Mouse (Mus musculus): ENCODE results near the gene Smox. TPM values are rescaled to one million over a fixed set of nuclear protein-coding genes. Genes with fewer than 3 reads are reported as not detected.
A peak's percentile ranks its signal among the peaks of the same experiment; 100 is the strongest.

Gene Smox
- polyA plus RNA-seq, 1 experiment from 2014 or later = 51.9 TPM

- H3K36me3 ChIP-seq = peaks cover 31% of the 10 kb centered on the region
- H3K4me3 ChIP-seq (replicated peaks) = no peak overlapping the region
- H3K9ac ChIP-seq (replicated peaks) = no peak overlapping the region
- 74% methylated on average over 3 of the region's 3 CpGs for WGBS
- H3K27me3 ChIP-seq (replicated peaks) = no peaks in the 10 kb centered on the region
- peaks cover 1% of the 10 kb centered on the region for H3K4me1 ChIP-seq
- H3K9me3 ChIP-seq (replicated peaks) = no peaks in the 10 kb centered on the region
- H3K4me2 ChIP-seq = no peak overlapping the region
- ATAC-seq (ENCODE audit: low FRiP score) = no peak
- H3K27ac ChIP-seq (replicated peaks) = no peak overlapping the region
These were observed 27.5 kb downstream of the Smox start for GRCm38 (mm10) chr2:131518790-131519189.

DNA sequence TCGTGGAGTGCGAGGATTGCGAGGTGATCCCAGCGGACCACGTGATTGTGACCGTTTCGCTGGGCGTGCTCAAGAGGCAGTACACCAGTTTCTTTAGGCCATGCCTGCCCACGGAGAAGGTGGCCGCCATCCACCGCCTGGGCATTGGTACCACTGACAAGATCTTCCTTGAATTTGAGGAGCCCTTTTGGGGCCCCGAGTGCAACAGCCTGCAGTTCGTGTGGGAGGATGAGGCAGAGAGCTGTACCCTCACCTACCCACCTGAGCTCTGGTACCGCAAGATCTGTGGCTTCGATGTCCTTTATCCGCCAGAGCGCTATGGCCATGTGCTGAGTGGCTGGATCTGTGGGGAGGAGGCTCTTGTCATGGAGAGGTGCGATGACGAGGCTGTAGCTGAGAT lies 29.4 kb downstream of the Smox start:
- Histone ChIP-seq H3K9me3 (replicated peaks) (no peaks in the 10 kb centered on the region), H3K4me1 (no peaks in the 10 kb centered on the region), H3K27me3 (replicated peaks) (no peaks in the 10 kb centered on the region), H3K27ac (replicated peaks) (no peak overlapping the region), H3K4me3 (replicated peaks) (no peak overlapping the region), H3K9ac (replicated peaks) (no peak overlapping the region), H3K4me2 (no peak overlapping the region), H3K36me3 (peaks cover 35% of the 10 kb centered on the region)
- no peak for ATAC-seq (ENCODE audit: low FRiP score)
- 98% methylated on average over 19 of the region's 19 CpGs for WGBS

GRCm38 (mm10) chr2:131527061-131527460 lies 35.8 kb downstream of the Smox start:
- H3K27me3 ChIP-seq (replicated peaks) = no peaks in the 10 kb centered on the region
- 40% methylated on average over 3 of the region's 3 CpGs for WGBS
- H3K9ac ChIP-seq (replicated peaks) = no peak overlapping the region
- no peak for ATAC-seq (ENCODE audit: low FRiP score)
- H3K4me2 ChIP-seq = no peak overlapping the region
- peaks cover 16% of the 10 kb centered on the region for H3K36me3 ChIP-seq
- H3K4me3 ChIP-seq (replicated peaks) = no peak overlapping the region
- no peaks in the 10 kb centered on the region for H3K9me3 ChIP-seq (replicated peaks)
- H3K27ac ChIP-seq (replicated peaks) = no peak overlapping the region
- H3K4me1 ChIP-seq = no peaks in the 10 kb centered on the region

GRCm38 (mm10) chr2:131529898-131530622 lies 38.8 kb downstream of the Smox start:
- Histone ChIP-seq H3K4me2 (no peak overlapping the region), H3K36me3 (peaks cover 9% of the 10 kb centered on the region), H3K4me3 (replicated peaks) (no peak overlapping the region), H3K27ac (replicated peaks) (no peak overlapping the region), H3K9me3 (replicated peaks) (no peaks in the 10 kb centered on the region), H3K9ac (replicated peaks) (no peak overlapping the region), H3K4me1 (no peaks in the 10 kb centered on the region), H3K27me3 (replicated peaks) (no peaks in the 10 kb centered on the region)
- WGBS = 44% methylated on average over 11 of the region's 11 CpGs
- peak; percentile 58 for ATAC-seq (ENCODE audit: low FRiP score)

GRCm38 (mm10) chr2:131530623-131531008 lies 39.3 kb downstream of the Smox start:
- Histone ChIP-seq H3K4me2 (no peak overlapping the region), H3K27ac (replicated peaks) (no peak overlapping the region), H3K36me3 (peaks cover 6% of the 10 kb centered on the region; the same call in 1 of the 2 replicates), H3K4me3 (replicated peaks) (no peak overlapping the region), H3K9me3 (replicated peaks) (no peaks in the 10 kb centered on the region), H3K27me3 (replicated peaks) (no peaks in the 10 kb centered on the region), H3K9ac (replicated peaks) (no peak overlapping the region), H3K4me1 (no peaks in the 10 kb centered on the region)
- ATAC-seq (ENCODE audit: low FRiP score) = peak; percentile 40; the same call in 1 of the 2 replicates
- 28% methylated on average over 9 of the region's 9 CpGs for whole genome bisulfite sequencing

DNA sequence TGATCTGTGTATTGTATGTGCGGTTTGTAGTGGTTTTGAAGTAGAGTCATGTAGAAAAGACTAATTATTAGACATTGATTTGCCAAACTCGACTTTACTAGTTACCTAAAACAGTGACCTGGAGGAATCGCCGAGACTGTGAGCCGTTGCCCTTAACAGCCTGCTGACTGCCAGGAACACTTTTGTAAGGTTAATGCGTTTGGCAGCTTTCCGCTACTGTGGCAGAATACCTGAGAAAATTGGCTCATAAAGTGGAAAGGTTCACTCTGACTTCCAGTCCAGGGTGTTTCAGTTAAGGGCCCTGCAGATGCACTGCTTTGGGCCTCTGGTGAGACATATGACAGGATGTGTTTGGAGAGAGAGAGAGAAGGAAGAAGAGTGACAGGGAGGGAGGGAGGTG lies 40.0 kb downstream of the Smox start:
- no peaks in the 10 kb centered on the region for H3K4me1 ChIP-seq
- ATAC-seq (ENCODE audit: low FRiP score) = no peak
- H3K4me3 ChIP-seq (replicated peaks) = no peak overlapping the region
- 86% methylated on average over 7 of the region's 7 CpGs for WGBS
- no peak overlapping the region for H3K9ac ChIP-seq (replicated peaks)
- H3K27ac ChIP-seq (replicated peaks) = no peak overlapping the region
- no peak overlapping the region for H3K4me2 ChIP-seq
- no peaks in the 10 kb centered on the region for H3K9me3 ChIP-seq (replicated peaks)
- peaks cover 6% of the 10 kb centered on the region; the same call in 1 of the 2 replicates for H3K36me3 ChIP-seq
- no peaks in the 10 kb centered on the region for H3K27me3 ChIP-seq (replicated peaks)

GRCm38 (mm10) chr2:131535168-131535567 lies 43.9 kb downstream of the Smox start:
- ATAC-seq (ENCODE audit: low FRiP score) = no peak
- Histone ChIP-seq H3K9me3 (replicated peaks) (no peaks in the 10 kb centered on the region), H3K4me1 (no peaks in the 10 kb centered on the region), H3K36me3 (no peaks in the 10 kb centered on the region), H3K27me3 (replicated peaks) (no peaks in the 10 kb centered on the region), H3K9ac (replicated peaks) (no peak overlapping the region), H3K4me3 (replicated peaks) (no peak overlapping the region), H3K4me2 (no peak overlapping the region), H3K27ac (replicated peaks) (no peak overlapping the region)
- 95% methylated on average over 5 of the region's 5 CpGs for WGBS

DNA sequence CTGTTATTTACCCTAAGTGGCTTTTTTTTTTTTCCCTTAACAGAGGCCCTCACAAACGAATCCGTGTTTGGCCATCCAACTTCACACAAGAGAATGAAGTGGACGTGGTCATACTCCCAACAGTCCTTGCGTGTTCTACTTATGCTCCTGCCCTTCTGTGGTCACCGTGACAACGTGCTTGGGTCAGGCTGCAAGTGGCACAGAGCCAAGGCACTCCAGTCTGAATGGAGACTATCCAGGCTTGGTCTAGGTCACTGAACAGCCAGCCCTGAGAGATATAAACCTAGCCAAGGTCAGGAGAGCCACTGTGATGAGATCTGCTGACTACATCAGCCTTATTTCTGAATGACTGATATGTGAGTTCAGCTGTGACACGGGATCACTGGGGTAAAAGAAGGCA lies 47.0 kb downstream of the Smox start:
- no peaks in the 10 kb centered on the region for H3K4me1 ChIP-seq
- H3K9me3 ChIP-seq (replicated peaks) = no peaks in the 10 kb centered on the region
- WGBS = 68% methylated on average over 7 of the region's 7 CpGs
- no peak overlapping the region for H3K9ac ChIP-seq (replicated peaks)
- H3K27ac ChIP-seq (replicated peaks) = no peak overlapping the region
- no peak overlapping the region for H3K4me3 ChIP-seq (replicated peaks)
- ATAC-seq (ENCODE audit: low FRiP score) = no peak; the same call in 1 of the 2 replicates
- H3K36me3 ChIP-seq = no peaks in the 10 kb centered on the region
- H3K27me3 ChIP-seq (replicated peaks) = no peaks in the 10 kb centered on the region
- no peak overlapping the region for H3K4me2 ChIP-seq

DNA sequence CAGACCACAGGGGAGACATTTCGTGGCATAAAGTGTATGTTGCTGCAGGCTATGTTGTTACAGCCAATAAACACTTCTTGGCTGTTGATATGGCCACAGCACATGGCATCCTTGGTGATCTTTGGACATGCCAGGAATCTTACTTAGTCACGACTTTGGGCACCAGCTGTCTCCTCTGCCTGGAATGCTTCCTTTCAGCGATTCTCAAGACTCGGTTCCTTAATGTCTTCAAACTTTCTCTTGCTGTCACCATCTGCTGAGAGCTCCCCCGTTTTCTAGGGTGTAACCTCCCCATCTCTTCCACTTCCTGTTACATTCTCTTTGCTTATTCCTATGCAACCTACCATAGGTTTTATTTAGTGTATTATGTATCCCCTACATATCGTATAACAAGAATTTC lies 48.5 kb downstream of the Smox start:
- no peak for ATAC-seq (ENCODE audit: low FRiP score)
- Histone ChIP-seq H3K9ac (replicated peaks) (no peak overlapping the region), H3K4me3 (replicated peaks) (no peak overlapping the region), H3K27ac (replicated peaks) (no peak overlapping the region), H3K4me1 (no peaks in the 10 kb centered on the region), H3K36me3 (no peaks in the 10 kb centered on the region), H3K4me2 (no peak overlapping the region), H3K27me3 (replicated peaks) (peaks cover 7% of the 10 kb centered on the region; the same call in 1 of the 2 replicates), H3K9me3 (replicated peaks) (no peaks in the 10 kb centered on the region)
- WGBS = 83% methylated on average over 6 of the region's 6 CpGs

GRCm38 (mm10) chr2:131541686-131542085 lies 50.4 kb downstream of the Smox start:
- WGBS = 68% methylated on average over 4 of the region's 4 CpGs
- Histone ChIP-seq H3K27ac (replicated peaks) (no peak overlapping the region), H3K4me1 (peaks cover 13% of the 10 kb centered on the region), H3K4me2 (no peak overlapping the region), H3K9me3 (replicated peaks) (no peaks in the 10 kb centered on the region), H3K27me3 (replicated peaks) (peaks cover 24% of the 10 kb centered on the region), H3K4me3 (replicated peaks) (no peak overlapping the region), H3K9ac (replicated peaks) (no peak overlapping the region), H3K36me3 (no peaks in the 10 kb centered on the region)
- no peak for ATAC-seq (ENCODE audit: low FRiP score)

GRCm38 (mm10) chr2:131542531-131542930 lies 51.2 kb downstream of the Smox start:
- peaks cover 32% of the 10 kb centered on the region for H3K27me3 ChIP-seq (replicated peaks)
- no peaks in the 10 kb centered on the region for H3K36me3 ChIP-seq
- peaks cover 18% of the 10 kb centered on the region for H3K4me1 ChIP-seq
- H3K9ac ChIP-seq (replicated peaks) = no peak overlapping the region
- H3K27ac ChIP-seq (replicated peaks) = no peak overlapping the region
- no peak overlapping the region for H3K4me2 ChIP-seq
- H3K9me3 ChIP-seq (replicated peaks) = no peaks in the 10 kb centered on the region
- H3K4me3 ChIP-seq (replicated peaks) = no peak overlapping the region
- no peak for ATAC-seq (ENCODE audit: low FRiP score)
- 31% methylated on average over 6 of the region's 6 CpGs for WGBS

GRCm38 (mm10) chr2:131545386-131546307 lies 54.4 kb downstream of the Smox start:
- no peak overlapping the region for H3K27ac ChIP-seq (replicated peaks)
- peak overlapping the region; percentile 85 for H3K4me2 ChIP-seq
- no peaks in the 10 kb centered on the region for H3K36me3 ChIP-seq
- H3K9me3 ChIP-seq (replicated peaks) = no peaks in the 10 kb centered on the region
- WGBS = 2% methylated on average over 45 of the region's 45 CpGs
- peaks cover 60% of the 10 kb centered on the region for H3K27me3 ChIP-seq (replicated peaks)
- peaks cover 18% of the 10 kb centered on the region for H3K4me1 ChIP-seq
- H3K4me3 ChIP-seq (replicated peaks) = peak overlapping the region; percentile 43
- H3K9ac ChIP-seq (replicated peaks) = peak overlapping the region; percentile 18
- ATAC-seq (ENCODE audit: low FRiP score) = peak; percentile 35; the same call in 1 of the 2 replicates
